Mouse (Mus musculus) kidney, adult 2 months (tissue): ENCODE data around the gene Gm21981.

Experiments used
- CTCF ChIP-seq: fragments of 200-500 bp; conservative IDR thresholded peaks from 2 replicates; pipeline ENCODE4 v1.5.1; 2011; ENCODE audit warnings: low read depth, mild to moderate bottlenecking, control low read depth, low read length, moderate library complexity, mixed read lengths; ENCODE audit not compliant: insufficient read depth, insufficient read length
- POLR2A ChIP-seq: fragments of 200-500 bp; IDR thresholded peaks from one replicate; pipeline ENCODE4 v1.6.1; 2011; ENCODE audit warnings: low read depth, low read length, control low read depth

GRCm38 (mm10) chr17:47678702-47679101 lies 15.6 kb downstream of the Gm21981 start:
- TF ChIP-seq CTCF (no peak), POLR2A (no peak)
